Mouse (Mus musculus): ENCODE results near the gene Lyg2. TPM values are rescaled to one million over a fixed set of nuclear protein-coding genes. Genes with fewer than 3 reads are reported as not detected.

The Lyg2 gene
- polyA plus RNA-seq, 1 experiment from 2014 or later: not detected

- Histone ChIP-seq H3K27ac (ENCODE audit: low read depth) (no peak overlapping the region), H3K4me3 (ENCODE audit: low read depth, low read length) (no peak overlapping the region), H3K4me1 (ENCODE audit: insufficient read depth) (peaks cover 5% of the 10 kb centered on the region; the same call in 1 of the 2 replicates), H3K36me3 (ENCODE audit: insufficient read depth) (peaks cover 23% of the 10 kb centered on the region), H3K9ac (no peak overlapping the region), H3K9me3 (ENCODE audit: low read depth, low read length) (no peaks in the 10 kb centered on the region), H3K4me2 (no peak overlapping the region), H3K27me3 (ENCODE audit: insufficient read depth, low read length) (no peaks in the 10 kb centered on the region)
- no peak for TF ChIP-seq CTCF (IDR thresholded peaks at IDR 0.05; ENCODE audit: low read depth)
- ATAC-seq (ENCODE audit: insufficient read depth) (no peak), DNase-seq (peak; percentile 19)
- WGBS: 73% methylated on average over 4 of the region's 4 CpGs
These were observed 31.8 kb downstream of the Lyg2 start for GRCm38 (mm10) chr1:37884451-37884850.

GRCm38 (mm10) chr1:37883411-37883810 lies 32.9 kb downstream of the Lyg2 start:
- Histone ChIP-seq H3K27ac (ENCODE audit: low read depth) (no peak overlapping the region), H3K4me2 (no peak overlapping the region), H3K4me1 (ENCODE audit: insufficient read depth) (no peaks in the 10 kb centered on the region), H3K27me3 (ENCODE audit: insufficient read depth, low read length) (no peaks in the 10 kb centered on the region), H3K36me3 (ENCODE audit: insufficient read depth) (peaks cover 31% of the 10 kb centered on the region), H3K9me3 (ENCODE audit: low read depth, low read length) (no peaks in the 10 kb centered on the region), H3K9ac (no peak overlapping the region), H3K4me3 (ENCODE audit: low read depth, low read length) (no peak overlapping the region)
- 84% methylated on average over 4 of the region's 4 CpGs for WGBS
- no peak for ATAC-seq (ENCODE audit: insufficient read depth)
- no peak for DNase-seq
- no peak for TF ChIP-seq CTCF (IDR thresholded peaks at IDR 0.05; ENCODE audit: low read depth)

GRCm38 (mm10) chr1:37877736-37878460 lies 38.4 kb downstream of the Lyg2 start:
- Histone ChIP-seq H3K36me3 (ENCODE audit: insufficient read depth) (peaks cover 56% of the 10 kb centered on the region), H3K4me1 (ENCODE audit: insufficient read depth) (no peaks in the 10 kb centered on the region), H3K9ac (no peak overlapping the region), H3K4me2 (no peak overlapping the region), H3K9me3 (ENCODE audit: low read depth, low read length) (peaks cover 4% of the 10 kb centered on the region; the same call in 1 of the 2 replicates), H3K4me3 (ENCODE audit: low read depth, low read length) (no peak overlapping the region), H3K27ac (ENCODE audit: low read depth) (no peak overlapping the region), H3K27me3 (ENCODE audit: insufficient read depth, low read length) (no peaks in the 10 kb centered on the region)
- no peak for ATAC-seq (ENCODE audit: insufficient read depth)
- DNase-seq: no peak
- no peak for TF ChIP-seq CTCF (IDR thresholded peaks at IDR 0.05; ENCODE audit: low read depth)
- WGBS: 94% methylated on average over 13 of the region's 13 CpGs

- H3K9ac ChIP-seq: no peak overlapping the region
- H3K4me2 ChIP-seq: peak overlapping the region; percentile 65
- peaks cover 32% of the 10 kb centered on the region for H3K36me3 ChIP-seq (ENCODE audit: insufficient read depth)
- no peaks in the 10 kb centered on the region for H3K4me1 ChIP-seq (ENCODE audit: insufficient read depth)
- no peaks in the 10 kb centered on the region for H3K27me3 ChIP-seq (ENCODE audit: insufficient read depth, low read length)
- peak overlapping the region; percentile 46 for H3K4me3 ChIP-seq (ENCODE audit: low read depth, low read length)
- DNase-seq (no peak), ATAC-seq (ENCODE audit: insufficient read depth) (no peak)
- peaks cover 4% of the 10 kb centered on the region; the same call in 1 of the 2 replicates for H3K9me3 ChIP-seq (ENCODE audit: low read depth, low read length)
- TF ChIP-seq CTCF (IDR thresholded peaks at IDR 0.05; ENCODE audit: low read depth): no peak
- WGBS: 85% methylated on average over 4 of the region's 4 CpGs
- H3K27ac ChIP-seq (ENCODE audit: low read depth): no peak overlapping the region
These were observed 43.1 kb downstream of the Lyg2 start for GRCm38 (mm10) chr1:37873157-37873556.

GRCm38 (mm10) chr1:37872131-37873067 lies 43.9 kb downstream of the Lyg2 start:
- TF ChIP-seq CTCF (IDR thresholded peaks at IDR 0.05; ENCODE audit: low read depth): no peak
- Histone ChIP-seq H3K36me3 (ENCODE audit: insufficient read depth) (peaks cover 25% of the 10 kb centered on the region; the same call in 1 of the 2 replicates), H3K4me2 (peak overlapping the region; percentile 65), H3K9ac (peak overlapping the region; percentile 56), H3K27ac (ENCODE audit: low read depth) (peak overlapping the region; percentile 84), H3K27me3 (ENCODE audit: insufficient read depth, low read length) (no peaks in the 10 kb centered on the region), H3K9me3 (ENCODE audit: low read depth, low read length) (peaks cover 4% of the 10 kb centered on the region; the same call in 1 of the 2 replicates), H3K4me1 (ENCODE audit: insufficient read depth) (no peaks in the 10 kb centered on the region), H3K4me3 (ENCODE audit: low read depth, low read length) (peak overlapping the region; percentile 46)
- ATAC-seq (ENCODE audit: insufficient read depth) (peak; percentile 92), DNase-seq (peak; percentile 86)
- WGBS: 4% methylated on average over 33 of the region's 33 CpGs

- no peaks in the 10 kb centered on the region for H3K4me1 ChIP-seq (ENCODE audit: insufficient read depth)
These were observed 44.6 kb downstream of the Lyg2 start, which contains the start of gene Lipt1 for GRCm38 (mm10) chr1:37871704-37872103. Lipt1 (plus strand) TSS chr1:37871738.

More at GRCm38 (mm10) chr1:37871704-37872103, 44.6 kb downstream of the Lyg2 start, which contains the start of gene Lipt1:
- Histone ChIP-seq H3K9ac (peak within 1 kb of the TSS; percentile 56), H3K4me2 (peak within 1 kb of the TSS; percentile 65), H3K27me3 (ENCODE audit: insufficient read depth, low read length) (no peaks in the 10 kb centered on the region), H3K4me3 (ENCODE audit: low read depth, low read length) (peak within 1 kb of the TSS; percentile 46), H3K36me3 (ENCODE audit: insufficient read depth) (peaks cover 20% of the 10 kb centered on the region; the same call in 1 of the 2 replicates), H3K9me3 (ENCODE audit: low read depth, low read length) (peaks cover 4% of the 10 kb centered on the region; the same call in 1 of the 2 replicates), H3K27ac (ENCODE audit: low read depth) (peak within 1 kb of the TSS; percentile 84)
- DNase-seq (no peak), ATAC-seq (ENCODE audit: insufficient read depth) (peak; percentile 78)
- 5% methylated on average over 7 of the region's 7 CpGs for WGBS
- TF ChIP-seq CTCF (IDR thresholded peaks at IDR 0.05; ENCODE audit: low read depth): no peak
